Mouse (Mus musculus) thymus, postnatal 10 days (tissue): ENCODE measurements at regions not wholly inside any gene's neighbourhood (a gene's known extent, or its start where the extent isn't known, plus 50 kb on each side); places are given as distances from the start of the nearest gene placed in this dataset.

ENCODE experiments used
- DNase-seq, 2 experiments: peaks; one replicate each; pipeline ENCODE4 v3.0.0; 2021; ENCODE audit warnings: low spot score in 2 of 2

- DNase-seq, result no peak
These were observed 53.9 kb upstream of the Olfr266 start for GRCm38 (mm10) chr3:106879994-106880393.

- DNase-seq, result peak in 1 of 2 experiments; percentile 14
These were observed 77.1 kb upstream of the Olfr266 start for GRCm38 (mm10) chr3:106903198-106903597.

GRCm38 (mm10) chr3:106906668-106907067 lies 80.6 kb upstream of the Olfr266 start:
- no peak for DNase-seq

GRCm38 (mm10) chr3:106936067-106936466 lies 99.9 kb upstream of the Kcna3 start:
- DNase-seq, result no peak

- peak in 1 of 2 experiments; percentile 28 for DNase-seq
These were observed 95.9 kb upstream of the Kcna3 start for GRCm38 (mm10) chr3:106940095-106940494.

- no peak for DNase-seq
These were observed 80.2 kb upstream of the Kcna3 start for GRCm38 (mm10) chr3:106955555-106956446.

- DNase-seq, result no peak
These were observed 78.6 kb upstream of the Kcna3 start for GRCm38 (mm10) chr3:106957162-106957895.

GRCm38 (mm10) chr3:106958194-106958593 lies 77.8 kb upstream of the Kcna3 start:
- no peak for DNase-seq

GRCm38 (mm10) chr3:106960596-106960995 lies 75.4 kb upstream of the Kcna3 start:
- DNase-seq, result no peak

GRCm38 (mm10) chr3:106962466-106962865 lies 73.5 kb upstream of the Kcna3 start:
- DNase-seq, result peak in 1 of 2 experiments; percentile 44

GRCm38 (mm10) chr3:106966198-106966597 lies 69.8 kb upstream of the Kcna3 start:
- DNase-seq, result no peak

- no peak for DNase-seq
These were observed 68.5 kb upstream of the Kcna3 start for GRCm38 (mm10) chr3:106967479-106967878.

GRCm38 (mm10) chr3:106974114-106974789 lies 61.7 kb upstream of the Kcna3 start:
- DNase-seq, result no peak

GRCm38 (mm10) chr3:106978728-106979127 lies 57.2 kb upstream of the Kcna3 start:
- no peak for DNase-seq

GRCm38 (mm10) chr3:106980914-106981313 lies 55.1 kb upstream of the Kcna3 start:
- DNase-seq, result no peak

- DNase-seq, result no peak
These were observed 54.6 kb upstream of the Kcna3 start for GRCm38 (mm10) chr3:106981323-106981722.

- DNase-seq, result no peak
These were observed 51.7 kb upstream of the Kcna3 start for GRCm38 (mm10) chr3:106984231-106984630.
